22 mouse cellular contexts compared by ENCODE assay signal in genomic region chr8:28284257-28284656, GRCm38 (mm10).
"Had no signal": no experiment of that assay in that cellular context is flagged by ENCODE, and none has a peak within 500 bp of the region (broad histone marks: within the 10 kb centered on the region; RNA-seq: fewer than 3 reads in every experiment).

No protein-coding gene starts in this region.

- DNase-seq: kidney, adult 18-20 months; kidney, postnatal 14 days; layer of hippocampus, adult 9-11 months; liver, postnatal 0 days; lung, embryonic 14.5 days; right cerebral cortex, adult 18-20 months; right cerebral cortex, postnatal 14 days; right cerebral cortex, postnatal 4 days; thymus, adult 2 months; thymus, postnatal 14 days; thymus, postnatal 4 days had no signal

- H3K4me1 ChIP-seq: limb, embryonic 15.5 days; midbrain, embryonic 12.5 days; midbrain, embryonic 15.5 days; neural tube, embryonic 12.5 days; neural tube, embryonic 15.5 days had no signal

- H3K4me2 ChIP-seq: limb, embryonic 15.5 days; liver, embryonic 11.5 days; lung, embryonic 14.5 days; midbrain, embryonic 12.5 days; midbrain, embryonic 15.5 days; neural tube, embryonic 12.5 days; neural tube, embryonic 15.5 days had no signal

- H3K4me3 ChIP-seq: layer of hippocampus, adult 2 months; limb, embryonic 15.5 days; midbrain, embryonic 12.5 days; midbrain, embryonic 15.5 days; neural tube, embryonic 12.5 days; neural tube, embryonic 15.5 days had no signal

- H3K36me3 ChIP-seq: limb, embryonic 15.5 days; midbrain, embryonic 12.5 days; midbrain, embryonic 15.5 days; neural tube, embryonic 12.5 days; neural tube, embryonic 15.5 days had no signal

- H3K9me3 ChIP-seq: limb, embryonic 15.5 days; midbrain, embryonic 12.5 days; midbrain, embryonic 15.5 days; neural tube, embryonic 12.5 days; neural tube, embryonic 15.5 days had no signal

- H3K9ac ChIP-seq: limb, embryonic 15.5 days; liver, embryonic 14.5 days; liver, postnatal 0 days; lung, embryonic 14.5 days; midbrain, embryonic 12.5 days; midbrain, embryonic 15.5 days; neural tube, embryonic 12.5 days; neural tube, embryonic 15.5 days had no signal

- H3K27ac ChIP-seq: layer of hippocampus, adult 2 months; limb, embryonic 15.5 days; liver, embryonic 14.5 days; macrophage; midbrain, embryonic 12.5 days; midbrain, embryonic 15.5 days; neural tube, embryonic 12.5 days; neural tube, embryonic 15.5 days; stomach, postnatal 0 days had no signal

- H3K27me3 ChIP-seq: limb, embryonic 15.5 days; midbrain, embryonic 12.5 days; midbrain, embryonic 15.5 days; neural tube, embryonic 12.5 days; neural tube, embryonic 15.5 days had no signal

- ATAC-seq: liver, postnatal 0 days; lung, postnatal 0 days; midbrain, embryonic 15.5 days had no signal
